Comparison of ENCODE assay signal across 13 mouse cellular contexts in the genomic region with DNA sequence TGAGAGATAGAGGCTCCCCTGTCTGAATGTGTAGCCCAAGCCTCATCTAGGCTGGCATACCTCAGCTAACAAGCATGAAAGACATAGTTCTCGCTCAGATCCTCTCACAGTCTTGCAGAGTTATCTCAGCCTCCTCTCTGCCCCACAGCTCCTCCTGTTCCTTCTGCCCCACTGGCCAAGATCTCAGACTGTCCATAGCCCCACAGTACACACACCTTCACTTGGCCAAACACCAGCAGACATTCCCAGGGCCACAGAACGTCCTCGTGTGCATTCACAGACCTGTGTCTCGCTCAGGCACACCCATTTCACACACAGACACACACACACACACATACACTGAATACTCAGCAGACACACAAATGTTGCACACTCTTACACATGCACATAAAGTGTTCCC.
DNase-seq lines count a peak whose midpoint lies in the region.
"Had no signal": no experiment of that assay in that cellular context is flagged by ENCODE, and none has a peak within 500 bp of the region (broad histone marks: within the 10 kb centered on the region; RNA-seq: fewer than 3 reads in every experiment).

No protein-coding gene starts in this region.

- intact Hi-C loops in heart, postnatal 10 days (cut with DNase I), result no loop called here

- peak; percentile 66 for DNase-seq in heart, adult 11 months
- DNase-seq in heart, postnatal 10 days, result no peak
- DNase-seq: adrenal gland, adult 2 months; adrenal gland, adult 8-10 months; adrenal gland, postnatal 10 days; adrenal gland, postnatal 14 days; adrenal gland, postnatal 25 days; adrenal gland, postnatal 36 days; B cell, adult 2 months; cerebellum, adult 11 months; cerebellum, adult 11-12 months; cerebellum, adult 18-20 months; cerebellum, adult 2 months had no signal
